Mouse (Mus musculus) MEL (cell line): Measurements from ENCODE around the gene Thap11. TPM values are rescaled to one million over a fixed set of nuclear protein-coding genes. Genes with fewer than 3 reads are reported as not detected.

Experiments used
- DNase-seq: peaks from one replicate; pipeline ENCODE4 v3.0.0; 2011; ENCODE audit warnings: low read depth, low spot score
- H3K27ac ChIP-seq: 2 replicates; pipeline ENCODE4 v1.5.1; 2012; ENCODE audit warnings: low read depth, mild to moderate bottlenecking, control low read depth, low read length, moderate library complexity; ENCODE audit not compliant: control insufficient read depth
- H3K27me3 ChIP-seq, 2 experiments: fragments of 150-350 bp in 1 of 2; sonication (generic) in 1 of 2; 2 replicates each; pipeline ENCODE4 v1.6.1; 2012; ENCODE audit warnings: low read length in 2 of 2, mild to moderate bottlenecking in 2 of 2, improper control_type of control experiment in 1 of 2, moderate library complexity in 1 of 2; ENCODE audit not compliant: insufficient read depth in 2 of 2, control insufficient read depth in 1 of 2
- H3K36me3 ChIP-seq, 2 experiments: 2 replicates each; pipeline ENCODE4 v1.6.1; 2012 to 2014; ENCODE audit warnings: low read length in 2 of 2, improper control_type of control experiment in 1 of 2, inconsistent platforms in 1 of 2, mild to moderate bottlenecking in 1 of 2; ENCODE audit not compliant: insufficient read depth in 2 of 2, control insufficient read depth in 1 of 2
- H3K4me1 ChIP-seq, 2 experiments: fragments of 150-350 bp in 1 of 2; sonication (generic) in 1 of 2; 2 replicates each; pipeline ENCODE4 v1.6.1; 2012; ENCODE audit warnings: low read length in 2 of 2, improper control_type of control experiment in 1 of 2, mild to moderate bottlenecking in 1 of 2; ENCODE audit not compliant: insufficient read depth in 2 of 2, control insufficient read depth in 1 of 2
- H3K4me3 ChIP-seq, 2 experiments: fragments of 150-350 bp in 1 of 2; sonication (generic) in 1 of 2; 2 replicates each; pipeline ENCODE4 v1.5.1; 2012; ENCODE audit warnings: low read depth in 2 of 2, low read length in 2 of 2, mild to moderate bottlenecking in 2 of 2, moderate library complexity in 2 of 2, control low read depth in 1 of 2, improper control_type of control experiment in 1 of 2; ENCODE audit not compliant: control insufficient read depth in 1 of 2, insufficient read depth in 1 of 2
- H3K79me2 ChIP-seq: 2 replicates; pipeline ENCODE4 v1.6.1; 2012; ENCODE audit warnings: mild to moderate bottlenecking, low read length, moderate library complexity; ENCODE audit not compliant: control insufficient read depth, poor library complexity, insufficient read depth
- H3K9ac ChIP-seq: 2 replicates; pipeline ENCODE4 v1.6.1; 2012; ENCODE audit warnings: low read depth, mild to moderate bottlenecking, control low read depth, low read length, moderate library complexity; ENCODE audit not compliant: control insufficient read depth, poor library complexity, severe bottlenecking
- H3K9me3 ChIP-seq: fragments of 150-350 bp; sonication (generic); replicated peaks from 2 replicates; pipeline ENCODE4 v1.6.1; 2012; ENCODE audit warnings: mild to moderate bottlenecking, low read length, improper control_type of control experiment, moderate library complexity; ENCODE audit not compliant: insufficient read depth
- BHLHE40 ChIP-seq: IDR thresholded peaks from 2 replicates; pipeline ENCODE4 v1.6.1; 2012; ENCODE audit warnings: low read depth, mild to moderate bottlenecking, inconsistent platforms, low read length, improper control_type of control experiment, borderline replicate concordance
- CHD2 ChIP-seq: IDR thresholded peaks from 2 replicates; pipeline ENCODE4 v1.6.1; 2011; ENCODE audit warnings: low read length, improper control_type of control experiment
- CTCF ChIP-seq, 3 experiments: IDR thresholded peaks in 2 of 3; conservative IDR thresholded peaks in 1 of 3; 2 replicates each; pipeline ENCODE4 v1.5.1; 2011 to 2012; ENCODE audit warnings: low read length in 3 of 3, low read depth in 2 of 3, mild to moderate bottlenecking in 2 of 3, improper control_type of control experiment in 1 of 3, inconsistent platforms in 1 of 3, mixed read lengths in 1 of 3, moderate library complexity in 1 of 3; ENCODE audit not compliant: control insufficient read depth in 1 of 3, insufficient read depth in 1 of 3, poor library complexity in 1 of 3, severe bottlenecking in 1 of 3
- E2F4 ChIP-seq: IDR thresholded peaks from 2 replicates; pipeline ENCODE4 v1.6.1; 2011; ENCODE audit warnings: low read depth, low read length, improper control_type of control experiment, borderline replicate concordance
- ELF1 ChIP-seq: IDR thresholded peaks from 2 replicates; pipeline ENCODE4 v1.6.1; 2014; ENCODE audit warnings: low read depth, mild to moderate bottlenecking, inconsistent platforms, low read length, improper control_type of control experiment, moderate library complexity
- EP300 ChIP-seq, 2 experiments: IDR thresholded peaks; 2 replicates each; pipeline ENCODE4 v1.6.1; 2011; ENCODE audit warnings: improper control_type of control experiment in 2 of 2, low read length in 2 of 2, low read depth in 1 of 2, mild to moderate bottlenecking in 1 of 2
- ETS1 ChIP-seq: IDR thresholded peaks from 2 replicates; pipeline ENCODE4 v1.6.1; 2012; ENCODE audit warnings: low read depth, mild to moderate bottlenecking, inconsistent platforms, low read length, improper control_type of control experiment, moderate library complexity
- JUND ChIP-seq: IDR thresholded peaks from 2 replicates; pipeline ENCODE4 v1.6.1; 2011; ENCODE audit warnings: low read depth, mild to moderate bottlenecking, improper control_type of control experiment, low read length
- MEF2A ChIP-seq: IDR thresholded peaks from 2 replicates; pipeline ENCODE4 v1.6.1; 2014; ENCODE audit warnings: low read depth, mild to moderate bottlenecking, inconsistent platforms, low read length, improper control_type of control experiment; ENCODE audit not compliant: poor library complexity, insufficient replicate concordance, severe bottlenecking; ENCODE audit errors: extremely low read depth
- MXI1 ChIP-seq: IDR thresholded peaks from 2 replicates; pipeline ENCODE4 v1.6.1; 2011; ENCODE audit warnings: mild to moderate bottlenecking, low read depth, low read length, improper control_type of control experiment
- POLR2A ChIP-seq, 2 experiments: IDR thresholded peaks; 2 replicates each; pipeline ENCODE4 v1.6.1; 2011 to 2012; ENCODE audit warnings: low read length in 2 of 2, mild to moderate bottlenecking in 2 of 2, control low read depth in 1 of 2, improper control_type of control experiment in 1 of 2, low read depth in 1 of 2, moderate library complexity in 1 of 2; ENCODE audit not compliant: control insufficient read depth in 1 of 2, insufficient read depth in 1 of 2, poor library complexity in 1 of 2
- RAD21 ChIP-seq: IDR thresholded peaks from 2 replicates; pipeline ENCODE4 v1.6.1; 2011; ENCODE audit warnings: mild to moderate bottlenecking, low read depth, low read length, improper control_type of control experiment
- SMC3 ChIP-seq: IDR thresholded peaks from 2 replicates; pipeline ENCODE4 v1.6.1; 2011; ENCODE audit warnings: low read depth, low read length, improper control_type of control experiment
- UBTF ChIP-seq: IDR thresholded peaks from 2 replicates; pipeline ENCODE4 v1.6.1; 2012; ENCODE audit warnings: low read depth, mild to moderate bottlenecking, inconsistent platforms, low read length, improper control_type of control experiment, moderate library complexity, borderline replicate concordance; ENCODE audit not compliant: insufficient read depth
- ZMIZ1 ChIP-seq: IDR thresholded peaks from 2 replicates; pipeline ENCODE4 v1.6.1; 2012; ENCODE audit warnings: low read depth, mild to moderate bottlenecking, inconsistent platforms, low read length, improper control_type of control experiment, moderate library complexity
- polyA plus RNA-seq, 2 experiments: library from polyadenylated mRNA; stranded (reverse) in 1 of 2; unstranded in 1 of 2; fragments of >175 nt in 1 of 2; fragments of >200 nt in 1 of 2; gene quantifications; 2 replicates each; pipeline versions ENCODE4 v1.2.1 to v1.2.4; 2012; ENCODE audit warnings: low replicate concordance in 2 of 2, low read depth in 1 of 2; ENCODE audit not compliant: insufficient read length in 2 of 2, insufficient read depth in 1 of 2, missing spikeins in 1 of 2
- total RNA-seq: library from RNA; depleted of rRNA; stranded (reverse); fragments of 300-350 nt; gene quantifications from 2 replicates; pipeline ENCODE4 v1.2.3, GENCODE M21; 2012

The Thap11 gene
- total and polyA plus RNA-seq, 3 experiments = 48.8 to 51.4 TPM; not detected in 1

- no peak overlapping the region for H3K4me3 ChIP-seq
- DNase-seq = peak; percentile 44
- peak; percentile 72 for TF ChIP-seq SMC3
- no peak for TF ChIP-seq JUND
- TF ChIP-seq CHD2 = no peak
- TF ChIP-seq CTCF (IDR thresholded peaks at IDR 0.05 in 2 of 3, conservative IDR thresholded peaks at IDR 0.05 in 1 of 3; ENCODE audit: control insufficient read depth in 1 of 3, insufficient read depth in 1 of 3, low read depth in 2 of 3, low read length in 3 of 3, poor library complexity in 1 of 3, severe bottlenecking in 1 of 3) = peak; percentile 50 to 69 (median 68)
- no peak for TF ChIP-seq EP300 (IDR thresholded peaks at IDR 0.05; ENCODE audit: low read depth in 1 of 2, low read length in 2 of 2)
- peak; percentile 49 for TF ChIP-seq RAD21
- no peak overlapping the region for H3K9ac ChIP-seq
- H3K27ac ChIP-seq = no peak overlapping the region
- H3K4me1 ChIP-seq = no peaks in the 10 kb centered on the region
- H3K9me3 ChIP-seq = no peaks in the 10 kb centered on the region
- H3K79me2 ChIP-seq = no peaks in the 10 kb centered on the region
- peaks cover 0 to 1% of the 10 kb centered on the region in 2 experiments; a peak in 2 of 4 replicates for H3K36me3 ChIP-seq
- H3K27me3 ChIP-seq = no peaks in the 10 kb centered on the region
These were observed 37.5 kb downstream of the Thap11 start for GRCm38 (mm10) chr8:105892432-105892831.

GRCm38 (mm10) chr8:105893339-105893738 is 38.4 kb downstream of the Thap11 start, which contains the start of gene Nrn1l:
Gene Nrn1l, plus strand, starts transcription at chr8:105893567.
- no peak within 1 kb of the TSS for H3K4me3 ChIP-seq
- no peaks in the 10 kb centered on the region for H3K4me1 ChIP-seq
- H3K79me2 ChIP-seq = no peaks in the 10 kb centered on the region
- TF ChIP-seq MEF2A (no peak), RAD21 (no peak), E2F4 (no peak), MXI1 (no peak), ELF1 (no peak), BHLHE40 (no peak), POLR2A (IDR thresholded peaks at IDR 0.05; ENCODE audit: control insufficient read depth in 1 of 2, insufficient read depth in 1 of 2, low read depth in 1 of 2, low read length in 2 of 2, poor library complexity in 1 of 2) (no peak), ETS1 (no peak), UBTF (no peak), ZMIZ1 (no peak)
- no peaks in the 10 kb centered on the region for H3K27me3 ChIP-seq
- DNase-seq = peak; percentile 68
- no peak within 1 kb of the TSS for H3K27ac ChIP-seq
- no peak within 1 kb of the TSS for H3K9ac ChIP-seq
- H3K9me3 ChIP-seq = no peaks in the 10 kb centered on the region
- no peaks in the 10 kb centered on the region; a peak in 1 of 4 replicates for H3K36me3 ChIP-seq
